Mouse (Mus musculus): ENCODE data around the gene Stum. TPM values are rescaled to one million over a fixed set of nuclear protein-coding genes. Genes with fewer than 3 reads are reported as not detected.

Stum gene
- total and polyA plus RNA-seq, 3 experiments = 0.42 to 0.61 (median 0.51) TPM

DNA sequence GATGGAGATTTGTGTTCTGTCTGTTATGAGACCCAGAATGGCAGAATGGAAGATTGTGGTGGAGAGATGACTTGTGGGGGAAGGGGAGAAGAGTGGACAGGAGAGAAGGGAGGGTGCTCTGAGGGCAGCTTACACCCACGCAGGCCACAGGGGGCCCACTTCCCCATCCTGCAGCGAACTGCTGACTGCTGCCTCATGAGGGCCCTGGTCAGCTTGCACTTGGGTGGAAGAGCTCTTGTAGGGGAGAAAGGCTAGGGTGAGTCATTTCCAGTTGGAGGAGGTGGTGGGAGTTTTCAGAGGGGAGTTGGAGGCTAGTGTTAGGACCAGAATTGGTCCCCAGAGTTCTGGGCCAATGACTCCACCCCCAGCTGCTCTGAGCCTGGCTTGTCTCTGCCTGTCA, 66.2 kb downstream of the Stum start:
- no peak for DNase-seq (ENCODE audit: extremely low read depth)
- dilution Hi-C loops (cut with MboI; ENCODE audit: extremely low pct_ligation_motif_present, extremely low pct_unique_long_range_greater_than_20kb, low sequenced_read_pairs) (no loop called here), in situ Hi-C loops (cut with MboI; ENCODE audit: low pct_ligation_motif_present, low pct_unique_long_range_greater_than_20kb, low sequenced_read_pairs) (loop anchor here (25.0 kb wide), 1 partner anchor 555 kb away; no protein-coding TSS in a partner anchor)
- Histone ChIP-seq H3K27me3 (replicated peaks) (no peaks in the 10 kb centered on the region), H3K4me3 (replicated peaks in 1 of 3; ENCODE audit: low read depth in 2 of 3, low read length in 2 of 3, poor library complexity in 1 of 3) (no peak overlapping the region), H3K36me3 (replicated peaks in 1 of 2; ENCODE audit: control insufficient read depth in 1 of 2, insufficient read depth in 1 of 2, low read length in 1 of 2) (peaks cover 56 to 95% of the 10 kb centered on the region in 2 experiments), H3K79me2 (replicated peaks; ENCODE audit: control insufficient read depth, extremely low read depth, insufficient read depth, poor library complexity, severe bottlenecking) (no peaks in the 10 kb centered on the region), H3K27ac (ENCODE audit: insufficient read depth, low read depth) (0 out of 2 replicates have a peak overlapping the region, but pooled peaks have one; percentile 18), H3K4me1 (ENCODE audit: control insufficient read depth in 1 of 2, insufficient read depth in 2 of 2) (peaks cover 31 to 63% of the 10 kb centered on the region in 2 experiments), H3K4me2 (ENCODE audit: insufficient read depth, low read depth, poor library complexity, severe bottlenecking) (no peak overlapping the region), H3K9ac (ENCODE audit: insufficient read depth, low read depth) (no peak overlapping the region), H3K9me3 (replicated peaks; ENCODE audit: low read length) (no peaks in the 10 kb centered on the region)
- TF ChIP-seq TCF12 (IDR thresholded peaks at IDR 0.05; ENCODE audit: low read depth, low read length) (no peak), NRF1 (IDR thresholded peaks at IDR 0.05; ENCODE audit: low read depth, low read length) (no peak), POLR2A (IDR thresholded peaks at IDR 0.05; ENCODE audit: low read depth, low read length) (no peak), PAX5 (IDR thresholded peaks at IDR 0.05; ENCODE audit: low read length) (no peak), SMC3 (IDR thresholded peaks at IDR 0.05; ENCODE audit: low read depth, low read length) (no peak; the same call in none of the 2 replicates), ELF1 (IDR thresholded peaks at IDR 0.05; ENCODE audit: low read depth, low read length) (no peak), BHLHE40 (IDR thresholded peaks at IDR 0.05; ENCODE audit: low read depth, low read length) (no peak), POLR2AphosphoS2 (IDR thresholded peaks at IDR 0.05; ENCODE audit: low read depth, low read length) (no peak), TBP (conservative IDR thresholded peaks at IDR 0.05; ENCODE audit: low read depth, low read length) (no peak), EP300 (IDR thresholded peaks at IDR 0.05; ENCODE audit: low read length) (no peak), ETS1 (conservative IDR thresholded peaks at IDR 0.05; ENCODE audit: low read depth, low read length) (peak; percentile 46), ZMIZ1 (IDR thresholded peaks at IDR 0.05; ENCODE audit: low read depth, low read length) (no peak), MXI1 (IDR thresholded peaks at IDR 0.05; ENCODE audit: low read depth, low read length) (no peak), KAT2A (IDR thresholded peaks at IDR 0.05; ENCODE audit: insufficient replicate concordance, low read length) (no peak), HCFC1 (IDR thresholded peaks at IDR 0.05; ENCODE audit: low read depth, low read length) (no peak), RAD21 (IDR thresholded peaks at IDR 0.05; ENCODE audit: low read depth, low read length) (peak; percentile 45)

- H3K79me2 ChIP-seq (replicated peaks; ENCODE audit: control insufficient read depth, extremely low read depth, insufficient read depth, poor library complexity, severe bottlenecking) = no peaks in the 10 kb centered on the region
- dilution Hi-C loops (cut with MboI; ENCODE audit: extremely low pct_ligation_motif_present, extremely low pct_unique_long_range_greater_than_20kb, low sequenced_read_pairs) (no loop called here), in situ Hi-C loops (cut with MboI; ENCODE audit: low pct_ligation_motif_present, low pct_unique_long_range_greater_than_20kb, low sequenced_read_pairs) (loop anchor here (25.0 kb wide), 1 partner anchor 554 kb away; no protein-coding TSS in a partner anchor)
- H3K9me3 ChIP-seq (replicated peaks; ENCODE audit: low read length) = no peaks in the 10 kb centered on the region
- TF ChIP-seq POLR2A (IDR thresholded peaks at IDR 0.05; ENCODE audit: low read depth, low read length) (no peak), KAT2A (IDR thresholded peaks at IDR 0.05; ENCODE audit: insufficient replicate concordance, low read length) (no peak), RCOR1 (conservative IDR thresholded peaks at IDR 0.05; ENCODE audit: low read depth, low read length) (no peak), SMC3 (IDR thresholded peaks at IDR 0.05; ENCODE audit: low read depth, low read length) (no peak), CHD1 (IDR thresholded peaks at IDR 0.05; ENCODE audit: low read depth, low read length) (no peak), RAD21 (IDR thresholded peaks at IDR 0.05; ENCODE audit: low read depth, low read length) (no peak), POLR2AphosphoS2 (IDR thresholded peaks at IDR 0.05; ENCODE audit: low read depth, low read length) (no peak), ZMIZ1 (IDR thresholded peaks at IDR 0.05; ENCODE audit: low read depth, low read length) (no peak), EP300 (IDR thresholded peaks at IDR 0.05; ENCODE audit: low read length) (no peak), ETS1 (conservative IDR thresholded peaks at IDR 0.05; ENCODE audit: low read depth, low read length) (no peak), NELFE (IDR thresholded peaks at IDR 0.05; ENCODE audit: low read depth, low read length) (no peak), JUN (IDR thresholded peaks at IDR 0.05; ENCODE audit: insufficient read depth, low read depth, low read length) (no peak), MYC (IDR thresholded peaks at IDR 0.05; ENCODE audit: low read depth, low read length) (no peak), PAX5 (IDR thresholded peaks at IDR 0.05; ENCODE audit: low read length) (no peak), UBTF (IDR thresholded peaks at IDR 0.05; ENCODE audit: low read depth, low read length) (no peak), USF1 (IDR thresholded peaks at IDR 0.05; ENCODE audit: low read depth, low read length) (no peak)
- peaks cover 52 to 89% of the 10 kb centered on the region in 2 experiments for H3K36me3 ChIP-seq (replicated peaks in 1 of 2; ENCODE audit: control insufficient read depth in 1 of 2, insufficient read depth in 1 of 2, low read length in 1 of 2)
- H3K27me3 ChIP-seq (replicated peaks) = no peaks in the 10 kb centered on the region
- H3K27ac ChIP-seq (ENCODE audit: insufficient read depth, low read depth) = 0 out of 2 replicates have a peak overlapping the region, but pooled peaks have one; percentile 3
- no peak overlapping the region for H3K9ac ChIP-seq (ENCODE audit: insufficient read depth, low read depth)
- no peak for DNase-seq (ENCODE audit: extremely low read depth)
- H3K4me1 ChIP-seq (ENCODE audit: control insufficient read depth in 1 of 2, insufficient read depth in 2 of 2) = peaks cover 31 to 58% of the 10 kb centered on the region in 2 experiments
- no peak overlapping the region for H3K4me2 ChIP-seq (ENCODE audit: insufficient read depth, low read depth, poor library complexity, severe bottlenecking)
- no peak overlapping the region for H3K4me3 ChIP-seq (replicated peaks in 1 of 3; ENCODE audit: low read depth in 2 of 3, low read length in 2 of 3, poor library complexity in 1 of 3)
Measured at GRCm38 (mm10) chr1:180415836-180416235, 67.5 kb downstream of the Stum start.

Measured in CH12.LX (cell line).